Mouse (Mus musculus) thymus, adult 2 months (tissue): ENCODE measurements around the gene Gm614.

Source experiments
- CTCF ChIP-seq: fragments of 200-500 bp; IDR thresholded peaks from 2 replicates; pipeline ENCODE4 v1.5.1; 2012; ENCODE audit warnings: mild to moderate bottlenecking, control low read depth, low read length, moderate library complexity, borderline replicate concordance; ENCODE audit not compliant: control insufficient read depth, poor library complexity, insufficient read depth; ENCODE audit errors: extremely low read depth
- POLR2A ChIP-seq: fragments of 200-500 bp; IDR thresholded peaks from 2 replicates; pipeline ENCODE4 v1.6.1; 2012; ENCODE audit warnings: mild to moderate bottlenecking, low read length, control low read depth, moderate library complexity; ENCODE audit not compliant: control insufficient read depth, poor library complexity, insufficient read depth; ENCODE audit errors: extremely low read depth

DNA sequence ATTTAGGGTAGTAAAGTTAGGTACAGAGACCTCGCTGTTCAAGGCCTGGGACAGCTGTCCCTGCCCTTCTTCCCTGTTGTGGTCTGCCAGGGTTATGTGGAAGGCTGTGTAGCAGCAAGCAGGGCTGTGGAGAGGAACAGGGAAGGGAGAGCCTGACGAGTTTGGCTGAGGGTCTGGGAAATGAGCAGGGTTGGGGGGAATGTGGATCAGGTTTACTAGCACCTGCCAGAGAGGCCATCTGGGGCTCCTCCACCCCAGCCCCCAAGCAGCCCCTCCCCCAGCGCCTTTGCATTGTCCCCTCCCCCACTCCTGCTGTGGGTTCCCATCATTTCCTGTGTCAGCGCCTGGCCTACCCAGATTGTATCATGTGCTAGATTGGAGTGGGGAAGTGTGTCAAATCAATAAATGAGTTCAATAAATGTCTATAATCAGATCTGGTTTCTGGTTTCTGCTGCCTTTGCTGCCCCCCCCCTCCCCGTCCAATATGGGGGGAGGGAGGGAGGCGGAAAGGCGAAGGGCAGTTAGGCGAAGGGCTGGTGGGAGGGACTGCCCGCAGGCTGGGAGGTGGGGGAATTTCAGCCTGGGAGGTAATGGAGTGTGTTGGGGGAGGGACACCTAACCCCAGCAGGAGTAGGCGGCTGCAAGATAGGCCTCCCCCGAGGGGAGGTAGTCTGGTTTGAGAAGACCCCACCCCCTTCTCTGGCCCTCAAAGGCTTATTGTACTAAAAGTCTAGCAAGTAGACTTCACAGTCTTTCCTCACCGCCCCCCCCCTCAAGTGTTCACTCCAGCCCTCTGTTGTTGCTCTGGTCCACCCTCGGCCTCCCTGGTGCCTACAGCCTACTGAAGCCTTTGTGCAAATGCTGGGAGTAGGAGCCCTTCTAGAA is 3.1 kb downstream of the Gm614 start:
- TF ChIP-seq CTCF (no peak), POLR2A (no peak)
